Mouse (Mus musculus) forebrain, embryonic 14.5 days (tissue): ENCODE measurements around the gene Foxk1. TPM values are rescaled to one million over a fixed set of nuclear protein-coding genes. Genes with fewer than 3 reads are reported as not detected.

Experiments used
- ATAC-seq: fragments of 200-750 bp; cut with Nextera tagmentation; 2 replicates; pipeline ENCODE4 v1.8.0; 2017; ENCODE audit warnings: mild to moderate bottlenecking, moderate library complexity
- DNase-seq: peaks from one replicate; pipeline ENCODE4 v3.0.0-alpha.2; 2015; ENCODE audit warnings: low spot score
- H3K27ac ChIP-seq: fragments of 300-500 bp; sonication (generic); 2 replicates; pipeline ENCODE4 v1.5.1; 2014; ENCODE audit warnings: low read depth, mild to moderate bottlenecking, control low read depth, low read length, moderate library complexity
- H3K27me3 ChIP-seq: fragments of 300-500 bp; sonication (generic); replicated peaks from 2 replicates; pipeline ENCODE4 v1.6.1; 2014; ENCODE audit warnings: low read length, control low read depth, mixed read lengths; ENCODE audit not compliant: control insufficient read depth, insufficient read depth
- H3K36me3 ChIP-seq: fragments of 300-500 bp; sonication (generic); 2 replicates; pipeline ENCODE4 v1.6.1; 2014; ENCODE audit warnings: low read length, control low read depth; ENCODE audit not compliant: control insufficient read depth, insufficient read depth
- H3K4me1 ChIP-seq: fragments of 300-500 bp; sonication (generic); 2 replicates; pipeline ENCODE4 v1.6.1; 2014; ENCODE audit warnings: antibody characterized with exemption, low read length, control low read depth; ENCODE audit not compliant: control insufficient read depth, insufficient read depth
- H3K4me2 ChIP-seq: fragments of 300-500 bp; sonication (generic); 2 replicates; pipeline ENCODE4 v1.6.1; 2014; ENCODE audit warnings: mild to moderate bottlenecking, control low read depth, low read length
- H3K4me3 ChIP-seq: fragments of 300-500 bp; sonication (generic); 2 replicates; pipeline ENCODE4 v1.5.1; 2014; ENCODE audit warnings: low read depth, low read length, control low read depth
- H3K9ac ChIP-seq: fragments of 300-500 bp; sonication (generic); 2 replicates; pipeline ENCODE4 v1.6.1; 2014; ENCODE audit warnings: mild to moderate bottlenecking, low read length, control low read depth, moderate library complexity
- H3K9me3 ChIP-seq: fragments of 300-500 bp; sonication (generic); replicated peaks from 2 replicates; pipeline ENCODE4 v1.6.1; 2016; ENCODE audit warnings: low read length, control low read depth, mixed read lengths; ENCODE audit not compliant: control insufficient read depth
- WGBS: fragments of 180-500 bp; shearing (Covaris S2); extraction: QIAGEN DNeasy Blood & Tissue Kit; methylation state at CpG from one replicate; pipeline ENCODE4 v1.1.7; 2014; 5-methylcytosine and 5-hydroxymethylcytosine counted together
- polyA plus RNA-seq: library from polyadenylated mRNA; unstranded; fragments of >200 nt; fragmentation: Nextera tagmentation; extraction: Ambion mirVana; gene quantifications from 2 replicates; pipeline ENCODE4 v1.2.1, GENCODE M21; 2014

Gene Foxk1
- polyA plus RNA-seq, 1 experiment from 2014 or later = 1.8 TPM

DNA sequence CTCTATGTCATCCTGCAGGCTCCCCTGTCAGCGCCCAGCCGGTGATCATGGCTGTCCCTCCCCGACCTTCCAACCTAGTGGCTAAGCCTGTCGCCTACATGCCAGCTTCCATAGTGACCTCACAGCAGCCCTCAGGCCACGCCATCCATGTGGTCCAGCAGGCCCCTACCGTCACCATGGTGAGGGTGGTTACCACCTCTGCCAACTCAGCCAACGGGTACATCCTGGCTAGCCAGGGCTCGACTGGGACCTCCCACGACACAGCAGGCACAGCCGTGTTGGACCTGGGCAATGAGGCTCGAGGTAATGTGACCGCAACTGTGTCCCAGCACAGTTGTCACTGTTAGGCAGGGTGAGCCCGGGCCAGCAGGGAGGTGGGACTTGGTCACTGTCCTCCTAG, 52.4 kb downstream of the Foxk1 start:
- Histone ChIP-seq H3K36me3 (peaks cover 74% of the 10 kb centered on the region), H3K4me2 (no peak overlapping the region)

DNA sequence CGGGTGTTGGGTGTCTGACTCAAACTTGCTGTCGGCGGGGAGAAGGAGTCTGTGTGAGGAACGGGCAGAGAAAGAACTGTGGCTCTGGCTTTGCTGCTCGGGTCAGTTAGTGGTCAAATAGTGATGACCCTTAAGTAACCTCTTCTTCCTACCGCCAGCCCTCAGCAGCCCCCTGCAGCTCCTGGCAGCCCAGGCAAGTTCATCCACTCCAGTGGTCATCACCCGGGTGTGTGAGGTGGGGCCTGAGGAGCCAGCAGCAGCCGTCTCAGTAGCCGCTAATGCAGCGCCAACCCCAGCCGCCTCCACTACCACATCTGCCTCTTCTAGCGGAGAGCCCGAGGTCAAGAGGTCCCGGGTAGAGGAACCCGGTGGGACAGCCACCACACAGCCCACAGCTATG, 55.0 kb downstream of the Foxk1 start:
- H3K4me2 ChIP-seq = no peak overlapping the region
- no peak overlapping the region for H3K27ac ChIP-seq
- ATAC-seq (no peak), DNase-seq (no peak)
- no peaks in the 10 kb centered on the region for H3K4me1 ChIP-seq
- H3K36me3 ChIP-seq = peaks cover 61% of the 10 kb centered on the region
- no peaks in the 10 kb centered on the region for H3K9me3 ChIP-seq
- no peak overlapping the region for H3K4me3 ChIP-seq
- H3K9ac ChIP-seq = no peak overlapping the region
- H3K27me3 ChIP-seq = no peaks in the 10 kb centered on the region
- WGBS = 83% methylated on average over 15 of the region's 15 CpGs

More for the DNA sequence above, 52.4 kb downstream of the Foxk1 start:
- Histone ChIP-seq H3K4me1 (no peaks in the 10 kb centered on the region), H3K9me3 (no peaks in the 10 kb centered on the region), H3K9ac (no peak overlapping the region), H3K27ac (no peak overlapping the region), H3K4me3 (no peak overlapping the region), H3K27me3 (no peaks in the 10 kb centered on the region)
- ATAC-seq = no peak
- DNase-seq = no peak
- 94% methylated on average over 13 of the region's 13 CpGs for WGBS

DNA sequence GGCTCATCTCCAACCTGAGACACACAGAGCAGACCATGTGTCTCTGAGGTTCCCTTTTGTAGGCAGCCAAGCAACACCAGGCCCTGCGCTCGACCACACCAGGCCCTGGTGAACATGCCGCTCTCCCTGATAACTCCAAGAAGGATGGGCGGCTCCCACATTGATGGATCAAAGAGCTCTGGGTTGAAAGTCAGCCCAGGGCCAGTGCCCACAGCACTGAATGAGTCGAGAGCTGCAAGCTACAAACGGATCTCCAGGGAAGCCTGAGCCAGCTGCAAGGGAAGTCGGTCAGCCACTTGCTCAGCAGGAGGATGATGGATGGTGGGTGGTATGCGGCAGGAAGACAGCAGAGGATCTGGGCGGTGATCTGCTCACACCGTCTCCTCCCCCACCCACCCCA, 56.0 kb downstream of the Foxk1 start:
- Histone ChIP-seq H3K27me3 (no peaks in the 10 kb centered on the region), H3K4me3 (no peak overlapping the region), H3K36me3 (peaks cover 59% of the 10 kb centered on the region), H3K4me1 (no peaks in the 10 kb centered on the region), H3K27ac (no peak overlapping the region), H3K9ac (no peak overlapping the region), H3K9me3 (no peaks in the 10 kb centered on the region), H3K4me2 (no peak overlapping the region)
- no peak for ATAC-seq
- 86% methylated on average over 10 of the region's 10 CpGs for WGBS
- no peak for DNase-seq

DNA sequence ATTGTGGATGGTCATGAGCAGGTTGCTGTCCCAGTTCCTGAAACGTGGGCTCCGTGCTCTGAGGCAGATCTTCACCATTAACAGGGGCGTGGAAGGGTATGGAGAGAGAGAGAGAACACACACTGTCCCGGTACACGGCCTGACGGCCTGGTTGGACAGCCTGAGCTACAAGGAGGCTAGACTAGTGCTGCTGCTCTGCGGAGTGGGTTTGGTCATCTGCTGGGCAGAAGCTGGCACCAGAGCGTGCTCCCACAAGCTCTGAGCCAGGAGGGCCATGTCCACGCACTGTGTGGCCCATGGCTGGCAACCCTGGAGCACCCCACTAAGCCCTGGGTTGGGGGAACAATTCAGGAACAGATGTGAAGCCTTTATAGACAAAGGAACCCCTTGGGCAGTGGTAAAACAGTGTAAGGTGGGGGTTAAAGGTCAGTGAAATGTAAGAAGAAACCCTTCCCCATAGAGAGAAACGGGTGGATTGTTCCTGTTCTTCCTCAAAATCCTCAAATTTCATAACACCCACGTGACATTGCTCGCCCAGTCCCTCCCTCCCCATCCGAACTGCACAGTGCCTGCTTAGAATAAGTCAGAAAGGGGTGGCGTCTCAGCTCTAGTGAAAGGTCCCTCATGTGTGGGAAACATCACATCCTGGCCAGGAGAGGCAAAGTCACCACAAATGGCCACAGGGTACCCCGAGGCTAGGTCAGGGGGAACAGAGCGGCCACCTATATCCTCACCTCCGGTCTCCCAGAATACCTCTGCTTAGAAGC, 57.7 kb downstream of the Foxk1 start:
- 90% methylated on average over 17 of the region's 17 CpGs for WGBS

DNA sequence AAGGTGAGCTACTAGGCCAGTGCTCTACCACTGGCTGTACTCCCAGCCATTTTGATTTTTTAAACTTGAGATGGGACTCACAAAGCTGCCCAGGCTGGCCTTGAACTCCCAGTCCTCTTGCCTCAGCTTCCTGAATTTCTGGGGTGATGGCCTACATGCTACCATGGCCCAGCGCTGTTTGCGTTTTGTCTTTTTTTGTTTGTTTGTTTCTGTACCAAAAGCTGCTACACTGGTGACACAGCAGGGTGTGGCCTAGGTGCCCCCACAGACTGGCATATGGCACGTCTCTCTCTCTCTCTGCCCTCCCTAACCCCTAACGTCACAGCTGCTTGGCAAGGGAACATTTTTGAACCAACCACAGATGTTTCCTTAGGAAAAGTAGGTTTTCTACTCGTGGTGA, 58.5 kb downstream of the Foxk1 start:
- no peaks in the 10 kb centered on the region for H3K9me3 ChIP-seq
- 75% methylated on average over 5 of the region's 5 CpGs for WGBS
- DNase-seq (no peak), ATAC-seq (no peak)
- no peak overlapping the region for H3K27ac ChIP-seq
- peaks cover 7% of the 10 kb centered on the region for H3K4me1 ChIP-seq
- peaks cover 42% of the 10 kb centered on the region for H3K36me3 ChIP-seq
- H3K27me3 ChIP-seq = no peaks in the 10 kb centered on the region
- H3K4me2 ChIP-seq = no peak overlapping the region
- H3K9ac ChIP-seq = no peak overlapping the region
- no peak overlapping the region for H3K4me3 ChIP-seq

More for the DNA sequence above, 57.7 kb downstream of the Foxk1 start:
- no peak for ATAC-seq
- DNase-seq = no peak
- Histone ChIP-seq H3K4me1 (peaks cover 2% of the 10 kb centered on the region; the same call in 1 of the 2 replicates), H3K9me3 (no peaks in the 10 kb centered on the region), H3K9ac (no peak overlapping the region), H3K27ac (no peak overlapping the region), H3K4me3 (no peak overlapping the region), H3K4me2 (no peak overlapping the region), H3K36me3 (peaks cover 47% of the 10 kb centered on the region), H3K27me3 (no peaks in the 10 kb centered on the region)

DNA sequence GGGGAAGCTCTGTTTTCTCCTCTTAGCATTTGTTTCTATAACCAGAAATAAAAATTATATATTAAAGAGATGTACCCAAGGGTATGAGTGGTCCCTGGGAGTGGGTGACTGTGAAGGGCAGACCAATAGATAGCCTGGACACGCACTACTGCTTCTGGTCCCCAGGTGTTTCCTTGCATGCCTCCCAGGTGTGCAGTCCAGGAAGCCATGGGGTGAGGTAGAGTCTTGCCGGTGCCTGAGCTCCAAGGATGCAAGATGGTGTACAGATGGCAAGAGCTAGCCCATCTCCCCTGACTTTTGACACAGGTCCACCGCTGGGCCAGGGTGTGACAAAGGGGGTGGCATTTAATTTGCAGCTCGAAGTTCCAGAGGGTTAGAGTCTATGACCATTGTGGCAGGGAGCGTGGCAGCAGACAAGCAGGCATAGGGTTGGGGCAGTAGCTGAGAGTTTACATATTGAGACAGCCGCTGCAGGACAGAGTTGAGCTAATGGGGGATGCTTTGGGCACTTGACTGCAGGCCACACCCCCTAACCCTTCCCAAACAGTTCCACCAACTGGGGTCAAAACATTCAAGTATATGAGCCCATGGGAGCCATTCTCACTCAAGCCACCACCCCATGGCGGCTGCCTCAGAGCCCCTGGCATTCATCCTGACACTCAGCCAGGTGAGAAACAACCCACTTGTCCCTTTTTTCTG, 60.8 kb downstream of the Foxk1 start:
- Histone ChIP-seq H3K9me3 (no peaks in the 10 kb centered on the region), H3K27me3 (no peaks in the 10 kb centered on the region), H3K4me3 (no peak overlapping the region), H3K4me2 (no peak overlapping the region), H3K9ac (no peak overlapping the region), H3K36me3 (peaks cover 23% of the 10 kb centered on the region), H3K4me1 (peaks cover 7% of the 10 kb centered on the region), H3K27ac (no peak overlapping the region)
- ATAC-seq = no peak
- no peak for DNase-seq
- 97% methylated on average over 7 of the region's 7 CpGs for WGBS

DNA sequence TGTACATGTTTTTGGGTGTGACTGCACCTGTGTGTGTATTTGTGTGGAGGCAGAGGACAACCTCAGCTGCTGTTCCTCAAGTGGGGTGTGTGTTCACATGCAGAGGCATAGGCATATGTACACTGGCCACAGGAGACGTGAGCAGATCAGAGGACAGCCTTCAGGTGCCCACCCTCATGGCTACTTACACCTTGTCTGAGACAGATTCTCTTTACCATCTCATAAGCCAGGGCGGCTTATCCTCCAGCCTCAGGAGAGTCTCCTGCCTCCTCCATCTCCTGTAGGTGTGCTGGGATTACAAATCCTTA, 61.3 kb downstream of the Foxk1 start:
- WGBS = 94% methylated on average over 2 of the region's 2 CpGs
- H3K27me3 ChIP-seq = no peaks in the 10 kb centered on the region
- H3K36me3 ChIP-seq = peaks cover 19% of the 10 kb centered on the region
- no peak overlapping the region for H3K27ac ChIP-seq
- ATAC-seq (no peak), DNase-seq (no peak)
- no peak overlapping the region for H3K4me2 ChIP-seq
- no peaks in the 10 kb centered on the region for H3K9me3 ChIP-seq
- H3K4me3 ChIP-seq = no peak overlapping the region
- peaks cover 7% of the 10 kb centered on the region for H3K4me1 ChIP-seq
- H3K9ac ChIP-seq = no peak overlapping the region

DNA sequence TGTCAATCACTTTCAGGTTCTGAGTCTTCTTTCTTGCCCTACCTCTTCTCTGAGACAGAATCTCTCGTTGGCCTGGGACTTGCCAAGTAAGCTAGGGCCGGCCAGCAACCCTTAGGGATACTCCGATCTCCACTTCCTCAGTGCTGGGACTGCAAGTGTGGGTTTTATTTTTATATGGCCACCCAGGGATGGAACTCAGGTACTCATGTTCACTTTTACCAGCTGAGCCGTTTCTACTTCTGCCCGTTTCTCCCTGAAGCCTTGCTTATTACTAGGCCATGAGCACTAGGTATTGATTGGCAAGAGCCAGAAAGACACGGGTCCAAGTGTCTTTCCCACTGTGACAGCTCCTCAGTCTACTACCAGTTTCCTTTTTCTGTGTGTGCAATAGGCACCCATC, 61.7 kb downstream of the Foxk1 start:
- ATAC-seq = no peak
- peak overlapping the region; percentile 73; the same call in 1 of the 2 replicates for H3K9ac ChIP-seq
- H3K9me3 ChIP-seq = no peaks in the 10 kb centered on the region
- H3K4me2 ChIP-seq = peak overlapping the region; percentile 83
- peaks cover 7% of the 10 kb centered on the region for H3K4me1 ChIP-seq
- peak overlapping the region; percentile 87 for H3K27ac ChIP-seq
- H3K27me3 ChIP-seq = no peaks in the 10 kb centered on the region
- DNase-seq = no peak
- WGBS = 88% methylated on average over 6 of the region's 6 CpGs
- H3K4me3 ChIP-seq = peak overlapping the region; percentile 76
- peaks cover 19% of the 10 kb centered on the region for H3K36me3 ChIP-seq
